Mouse (Mus musculus) thymus, postnatal 4 days (tissue): Measurements from ENCODE around the gene Tead1.
"Not testable (repeated sequence)": the region's sequence is repeated elsewhere in the genome, so short reads cannot be mapped to it uniquely, and the experiment has no call there.

Experiments used
- DNase-seq: peaks from one replicate; pipeline ENCODE4 v3.0.0; 2021

Tead1 gene

DNA sequence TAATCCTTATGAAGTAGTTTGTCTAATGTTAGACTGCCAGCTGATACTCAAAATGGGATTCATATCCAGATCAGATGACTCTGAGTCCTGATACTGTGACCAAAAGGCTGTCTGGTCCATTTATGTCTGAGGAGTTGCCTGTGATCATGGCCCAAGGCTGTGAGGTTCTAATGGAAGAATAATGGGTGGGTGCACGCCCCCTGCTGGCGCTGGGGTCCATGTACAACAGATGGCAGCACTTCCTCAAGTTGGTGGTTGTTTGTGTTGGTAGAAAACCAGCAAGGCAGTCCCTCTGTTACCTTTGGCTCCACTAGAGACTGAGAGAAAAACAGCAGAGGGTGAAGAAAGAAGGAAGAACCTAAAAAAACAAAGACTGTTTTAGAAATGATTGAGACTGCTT is 186.6 kb downstream of the Tead1 start:
- peak; percentile 51 for DNase-seq

DNA sequence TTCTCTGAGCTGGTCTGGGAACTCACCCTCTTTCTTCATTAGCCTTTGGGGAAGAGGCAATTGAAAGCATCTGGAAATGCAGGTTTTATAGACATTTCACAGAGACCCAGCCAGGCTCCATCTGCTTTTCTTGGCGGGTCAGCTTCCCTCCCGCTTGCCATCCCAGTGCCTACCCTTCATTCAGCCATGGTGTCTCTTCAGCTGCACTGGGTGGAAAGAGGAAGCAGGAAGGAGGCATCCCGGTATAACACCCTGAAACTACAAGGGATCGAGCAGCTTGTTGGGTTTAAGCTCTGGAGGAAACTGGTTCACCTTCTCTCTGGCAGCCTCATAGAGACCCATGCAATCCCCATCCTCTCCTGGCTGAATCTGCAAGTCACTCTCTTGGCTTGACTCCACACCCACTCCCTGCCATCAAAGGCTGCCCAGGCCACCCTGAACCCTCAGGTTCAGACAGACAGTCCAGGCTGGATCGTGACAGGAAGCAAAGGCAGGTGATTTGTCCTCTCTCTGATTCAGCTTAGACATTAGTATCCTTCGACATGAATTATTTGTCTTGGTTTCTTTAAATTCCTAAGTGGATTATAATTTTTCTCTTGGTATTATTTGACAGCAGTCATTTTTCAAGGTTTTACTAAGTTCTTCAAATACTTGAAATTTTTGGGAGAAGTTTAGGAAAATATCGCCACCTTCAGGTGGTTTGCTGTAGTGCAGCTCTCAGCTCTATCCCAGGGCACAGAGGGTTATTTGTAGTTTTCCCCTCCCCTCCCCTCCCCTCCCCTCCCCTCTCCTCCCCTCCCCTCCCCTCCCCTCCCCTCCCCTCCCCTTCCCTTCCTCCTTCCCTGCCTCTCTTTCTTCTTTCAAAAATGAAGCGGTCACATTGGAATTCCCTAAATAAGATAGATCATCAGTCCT is 189.7 kb downstream of the Tead1 start:
- peak; percentile 56 for DNase-seq

- DNase-seq: no peak
These were observed 192.6 kb downstream of the Tead1 start for GRCm38 (mm10) chr7:112871752-112872151.

DNA sequence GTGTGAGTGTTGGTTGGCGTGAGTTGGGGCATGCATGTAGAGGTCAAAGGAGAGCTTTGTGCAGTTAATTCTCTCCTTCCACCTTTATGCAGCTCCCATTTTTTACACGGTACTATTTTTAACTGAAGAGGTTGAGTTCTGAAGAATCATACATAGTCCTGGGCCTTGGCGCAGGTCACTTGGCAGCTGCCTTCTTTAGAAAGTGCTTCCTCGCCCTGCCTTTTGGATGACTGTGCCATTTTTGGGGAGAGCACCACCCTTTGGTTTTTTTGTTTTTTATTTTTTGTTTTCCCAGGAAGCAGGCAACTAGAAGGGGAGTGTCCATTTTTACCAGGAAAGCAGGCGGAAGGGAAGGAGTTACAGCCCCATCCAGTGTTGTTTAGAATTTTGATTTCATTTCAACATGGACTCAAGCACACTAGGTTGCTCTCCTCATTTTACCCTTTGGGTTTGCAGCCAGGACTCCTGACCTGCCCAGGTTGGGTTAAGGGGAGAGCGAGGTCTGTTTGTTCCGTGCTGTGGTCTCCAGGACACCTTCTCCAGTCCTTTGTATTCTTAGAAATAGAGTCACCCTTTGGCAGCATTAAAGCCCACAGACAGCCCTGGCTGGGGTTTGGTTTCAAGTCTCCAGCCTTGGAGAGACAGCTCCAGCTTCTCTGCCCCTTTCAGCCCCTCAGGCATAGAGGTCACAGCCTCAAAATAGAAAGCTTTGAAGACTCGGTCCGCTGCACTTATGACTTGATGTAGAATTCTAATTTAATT is 193.5 kb downstream of the Tead1 start:
- no peak for DNase-seq

DNA sequence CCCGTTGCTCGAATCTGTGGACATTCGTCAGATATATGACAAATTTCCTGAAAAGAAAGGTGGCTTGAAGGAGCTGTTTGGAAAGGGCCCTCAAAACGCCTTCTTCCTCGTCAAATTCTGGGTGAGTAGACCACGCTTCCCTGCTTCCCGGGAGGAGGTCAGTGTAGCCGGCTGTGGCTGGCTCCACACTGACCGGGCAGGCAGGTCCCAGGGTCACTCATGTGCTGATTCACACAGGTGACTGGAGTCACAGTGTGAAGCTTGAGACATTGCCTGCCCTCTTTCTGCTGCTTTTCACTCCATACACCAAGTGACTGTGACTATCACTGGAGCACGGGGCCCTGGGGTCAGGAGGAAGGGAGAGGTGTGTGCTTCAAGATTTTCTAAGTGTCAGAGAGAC is 197.0 kb downstream of the Tead1 start:
- no peak for DNase-seq

GRCm38 (mm10) chr7:112883791-112884274 is 204.7 kb downstream of the Tead1 start:
- DNase-seq: no peak

DNA sequence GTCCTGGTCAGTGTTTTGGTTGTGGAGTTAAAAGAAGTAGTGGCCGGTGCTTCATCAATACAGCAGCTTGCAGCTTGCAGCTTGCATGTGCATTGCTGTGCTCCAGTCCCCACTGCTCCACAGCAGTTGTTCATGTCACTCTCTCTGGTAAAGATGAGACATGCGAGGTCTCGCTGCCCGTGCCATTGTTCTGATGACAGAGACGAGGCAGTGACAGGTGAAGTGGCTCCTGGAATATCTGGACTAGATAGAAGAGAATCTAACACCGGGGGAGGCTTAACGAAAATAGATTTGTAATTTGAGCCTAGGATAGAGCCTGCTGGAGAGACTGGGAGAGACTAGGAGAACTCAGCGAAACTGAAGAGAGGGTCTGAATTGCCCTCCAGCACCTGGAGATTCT is 206.4 kb downstream of the Tead1 start:
- no peak for DNase-seq

GRCm38 (mm10) chr7:112891883-112892282 is 212.8 kb downstream of the Tead1 start:
- no peak for DNase-seq

DNA sequence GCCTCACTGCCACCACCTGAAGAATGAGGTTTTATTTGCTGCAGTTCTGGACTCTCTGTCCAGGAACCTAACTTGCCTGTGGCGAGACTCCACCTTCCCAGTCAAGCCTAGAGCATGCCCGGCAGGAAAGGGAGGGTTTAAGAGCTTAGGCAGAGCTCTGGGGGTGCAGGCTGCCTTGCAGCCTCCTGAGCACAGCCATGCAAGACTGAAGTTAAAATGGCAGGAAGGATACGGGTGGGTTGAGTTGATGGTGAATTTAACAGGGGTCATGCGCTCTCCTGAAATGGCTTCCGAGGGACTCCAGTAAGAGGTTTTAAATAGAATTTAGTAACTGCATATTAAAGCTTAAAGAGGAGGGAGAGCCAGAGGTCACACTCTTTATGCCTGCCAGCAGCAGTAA is 213.5 kb downstream of the Tead1 start:
- no peak for DNase-seq

DNA sequence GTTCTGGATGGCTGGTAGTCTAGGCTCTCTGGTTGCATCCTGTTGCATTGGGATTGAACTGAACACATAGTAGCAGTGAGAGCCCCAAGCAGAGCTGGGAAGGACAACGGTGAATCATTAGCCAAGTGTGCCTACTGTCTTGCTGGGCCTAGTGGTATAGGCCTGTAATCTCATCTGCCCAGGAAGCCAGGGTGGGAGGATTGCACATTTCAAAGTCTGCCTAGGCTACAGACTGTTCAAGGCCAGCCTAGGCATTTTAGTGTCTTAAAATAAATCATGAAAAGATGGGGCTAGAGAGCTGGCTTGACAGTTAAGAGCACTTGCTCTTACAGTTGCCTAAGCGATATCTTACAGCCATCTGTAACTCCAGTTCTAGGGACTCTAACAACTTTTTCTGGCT is 217.2 kb downstream of the Tead1 start:
- DNase-seq: no peak

DNA sequence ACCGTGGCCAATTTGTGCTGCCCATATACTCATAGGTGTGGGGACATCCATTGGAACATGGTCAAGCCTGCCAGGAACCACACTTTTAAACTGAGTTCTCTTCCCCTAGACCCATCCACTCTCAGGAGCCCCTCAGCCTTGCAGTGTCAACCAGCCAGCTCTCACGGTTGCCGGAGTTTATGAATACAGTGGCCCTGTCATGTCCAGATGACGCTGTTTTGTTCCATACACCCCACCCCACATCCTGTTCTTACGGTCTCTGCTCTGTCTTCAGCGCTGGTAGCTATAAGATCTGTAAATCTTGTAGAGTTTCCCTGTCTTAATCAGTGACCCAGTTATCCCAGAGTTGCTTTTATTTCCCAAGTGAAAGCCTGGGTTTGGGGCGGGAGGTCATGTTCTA is 222.6 kb downstream of the Tead1 start:
- no peak for DNase-seq

DNA sequence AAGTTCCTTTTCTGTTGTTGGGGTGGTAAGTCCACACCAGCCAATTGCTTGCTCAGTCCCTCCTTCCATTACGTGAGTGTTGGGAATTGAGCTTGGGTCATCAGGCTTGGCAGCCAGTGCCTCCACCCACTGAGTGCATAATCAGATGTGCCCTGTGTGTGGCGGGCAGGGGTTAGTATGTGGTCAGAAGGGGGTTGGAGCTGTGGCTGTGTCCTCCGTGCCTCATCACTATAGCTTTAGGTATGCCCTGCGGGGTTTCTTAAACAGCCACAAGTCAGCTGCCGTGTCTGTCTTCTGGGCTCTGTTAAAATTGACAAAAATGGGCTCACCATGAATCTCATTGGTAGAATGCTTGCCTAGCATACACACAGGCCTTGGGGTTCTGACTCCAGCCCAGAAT is 227.7 kb downstream of the Tead1 start:
- DNase-seq: no peak

DNA sequence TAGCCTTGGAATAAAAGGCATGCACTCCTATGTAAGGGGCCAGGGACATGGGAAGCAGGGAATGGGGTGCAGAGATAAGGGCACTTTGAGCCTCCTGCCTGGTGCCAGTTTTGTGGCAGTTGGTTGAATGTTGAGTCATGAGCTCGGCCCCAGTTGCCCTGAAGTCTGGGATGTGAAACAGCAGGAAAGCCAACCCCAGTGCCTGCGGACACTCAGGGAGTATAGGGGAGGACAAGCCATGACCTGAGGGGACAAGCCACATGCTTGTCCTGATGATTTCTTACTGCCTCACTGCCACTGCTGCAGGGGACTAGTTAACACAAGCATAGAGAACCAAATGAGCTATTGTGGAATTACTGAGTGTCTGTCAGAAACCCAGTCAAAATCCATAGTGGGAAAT is 228.3 kb downstream of the Tead1 start:
- DNase-seq: no peak

- DNase-seq: no peak
These were observed 230.0 kb downstream of the Tead1 start for GRCm38 (mm10) chr7:112909164-112909563.

DNA sequence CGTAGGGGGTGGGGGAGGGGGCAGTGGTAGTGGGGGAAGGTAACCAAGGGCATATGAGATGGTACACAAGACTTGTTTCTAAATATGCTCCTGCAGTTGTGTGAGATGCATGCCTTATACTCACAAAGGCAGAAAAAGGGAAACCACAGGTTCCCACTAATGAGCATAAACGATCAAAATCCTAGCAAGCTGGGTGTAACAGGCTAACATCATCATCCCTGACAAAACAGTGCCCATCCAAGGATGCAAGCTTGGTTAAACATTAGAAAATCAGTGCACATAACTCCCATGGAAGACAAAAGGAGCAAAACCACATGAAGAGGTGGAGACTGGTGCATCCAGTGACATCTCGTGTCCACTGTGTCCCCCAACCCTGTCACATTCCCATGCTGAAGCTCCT is 233.9 kb downstream of the Tead1 start:
- DNase-seq: no peak

- DNase-seq: no peak
These were observed 236.5 kb downstream of the Tead1 start for GRCm38 (mm10) chr7:112915571-112915970.

GRCm38 (mm10) chr7:112917613-112918278 is 238.6 kb downstream of the Tead1 start:
- no peak for DNase-seq

DNA sequence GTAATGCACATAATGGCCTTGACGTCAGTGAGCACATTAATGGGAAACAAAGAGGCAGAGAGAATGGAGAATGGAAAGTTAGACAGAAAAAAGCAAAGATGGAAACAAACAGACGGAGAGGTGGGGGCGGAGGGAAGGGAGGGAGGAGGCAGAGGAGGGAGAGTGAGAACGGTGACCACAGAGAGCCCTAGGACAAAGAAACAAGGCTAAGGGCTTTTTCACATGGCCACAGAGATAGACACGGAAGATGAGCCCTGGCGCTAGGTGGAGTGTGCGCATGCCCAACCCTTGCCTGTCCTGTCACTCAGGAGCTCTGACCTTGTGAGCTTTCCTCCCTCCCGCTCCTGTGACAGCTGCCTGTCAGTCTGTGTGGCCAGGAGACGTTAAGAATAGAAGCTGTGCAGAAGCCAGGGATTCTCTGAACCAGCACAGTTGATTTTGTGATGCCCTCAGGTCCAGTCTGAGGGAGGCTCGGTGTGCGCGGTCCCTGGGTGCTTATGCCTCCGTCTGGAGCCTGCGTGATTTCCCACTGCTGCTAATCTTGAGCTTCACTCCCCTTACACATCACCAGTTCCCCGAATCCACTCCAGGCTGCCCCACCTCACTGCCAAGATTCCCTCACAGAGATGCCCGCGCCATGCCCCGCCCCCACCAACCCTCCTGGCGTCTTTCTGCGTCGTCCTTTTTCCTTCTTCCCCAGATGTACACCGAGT is 239.3 kb downstream of the Tead1 start:
- no peak for DNase-seq

- peak; percentile 49 for DNase-seq
These were observed 240.7 kb downstream of the Tead1 start for GRCm38 (mm10) chr7:112919845-112920244.

DNA sequence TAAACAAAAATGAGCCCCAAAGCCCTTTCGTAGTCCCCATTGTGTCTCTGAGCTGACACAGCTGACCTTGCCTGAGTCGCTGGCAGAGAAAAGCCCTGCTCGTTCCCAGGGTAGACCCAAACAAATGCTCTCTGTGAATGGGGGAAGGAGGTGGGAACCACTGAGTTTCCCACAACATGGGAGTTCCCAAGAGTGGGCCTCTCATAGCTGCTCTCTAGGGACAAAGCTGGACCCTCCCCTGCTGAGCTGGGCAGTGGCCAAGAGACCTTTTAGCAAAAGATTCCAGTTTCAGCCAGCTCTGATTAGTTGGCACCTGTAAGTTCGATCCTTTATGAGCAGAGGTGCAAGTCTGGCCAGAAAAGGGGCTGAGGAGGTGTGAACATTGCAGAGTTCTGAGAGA is 243.7 kb downstream of the Tead1 start:
- DNase-seq: no peak

- DNase-seq: no peak
These were observed 244.6 kb downstream of the Tead1 start for GRCm38 (mm10) chr7:112923712-112924111.

GRCm38 (mm10) chr7:112930669-112931068 is 251.6 kb downstream of the Tead1 start:
- no peak for DNase-seq

DNA sequence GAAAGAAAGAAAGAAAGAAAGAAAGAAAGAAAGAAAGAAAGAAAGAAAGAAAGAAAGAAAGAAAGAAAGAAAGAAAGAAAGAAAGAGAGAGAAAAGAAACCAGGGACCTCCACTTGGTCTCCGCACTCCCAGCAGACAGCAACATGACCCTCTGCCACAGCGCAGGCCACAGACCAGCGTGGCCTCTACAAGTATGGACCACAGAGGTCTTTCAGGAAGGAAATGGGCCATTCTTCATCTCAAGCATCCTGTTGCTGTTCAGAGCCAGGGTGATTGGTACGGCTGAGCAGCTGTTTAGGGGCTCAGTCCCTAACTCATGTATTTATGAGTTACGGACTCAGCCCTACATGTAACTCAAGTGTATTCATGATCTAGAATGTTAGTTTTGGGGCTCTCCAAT is 256.8 kb downstream of the Tead1 start:
- DNase-seq: not testable (repeated sequence)
